Mouse (Mus musculus) gastrocnemius, postnatal 10 days (tissue): ENCODE measurements at regions not wholly inside any gene's neighbourhood (a gene's known extent, or its start where the extent isn't known, plus 50 kb on each side); places are given as distances from the start of the nearest gene placed in this dataset.
"Not testable (repeated sequence)": the region's sequence is repeated elsewhere in the genome, so short reads cannot be mapped to it uniquely, and the experiment has no call there.

Source experiments
- DNase-seq: peaks from one replicate; pipeline ENCODE4 v3.0.0; 2021; ENCODE audit warnings: mixed read lengths

DNA sequence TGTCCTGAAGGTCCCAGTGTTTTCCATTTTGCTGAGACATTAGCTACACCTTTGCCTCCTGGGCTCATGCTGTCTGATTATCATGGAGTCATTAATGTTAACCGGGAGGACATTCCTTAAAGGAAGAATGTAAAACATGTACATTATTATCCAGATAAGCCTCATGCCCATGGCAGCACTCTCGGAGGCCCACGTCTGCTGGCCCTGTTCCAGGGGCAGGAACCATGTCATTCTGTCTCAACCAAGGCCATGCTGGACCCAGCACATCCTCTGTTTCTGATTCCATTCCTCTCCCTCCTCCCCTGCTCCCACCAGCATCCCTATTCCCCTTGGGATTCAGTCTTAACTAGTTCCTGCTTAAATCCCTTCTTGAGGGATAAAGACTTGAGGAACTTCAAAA is 139.1 kb downstream of the Sptssa start:
- DNase-seq, result no peak

GRCm38 (mm10) chr12:54516463-54516862 is 139.9 kb downstream of the Sptssa start:
- no peak for DNase-seq

GRCm38 (mm10) chr12:54516039-54516438 is 140.3 kb downstream of the Sptssa start:
- not testable (repeated sequence) for DNase-seq

GRCm38 (mm10) chr12:54509903-54510302 is 146.5 kb downstream of the Sptssa start:
- DNase-seq, result no peak

- no peak for DNase-seq
Measured at GRCm38 (mm10) chr12:54502775-54503174, 153.6 kb downstream of the Sptssa start.

DNA sequence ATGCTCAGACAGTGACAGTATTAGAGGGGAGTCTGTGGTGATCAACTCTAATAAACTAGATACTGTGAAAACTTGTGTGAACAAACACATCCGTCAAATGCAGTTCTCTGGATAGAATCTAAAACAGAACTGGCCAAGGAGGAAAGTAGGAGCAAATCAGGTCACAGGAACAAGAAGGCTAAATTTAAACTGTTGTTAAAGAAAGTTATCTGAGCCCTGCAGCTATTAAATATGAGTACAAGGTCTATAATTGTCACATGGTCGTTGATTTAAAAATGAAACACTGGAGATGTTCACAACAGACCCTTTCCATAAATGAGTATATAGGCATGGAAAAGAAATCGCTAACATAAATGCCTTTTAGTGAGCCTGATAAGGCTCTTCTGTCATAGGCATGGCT is 156.4 kb downstream of the Sptssa start:
- DNase-seq, result no peak

DNA sequence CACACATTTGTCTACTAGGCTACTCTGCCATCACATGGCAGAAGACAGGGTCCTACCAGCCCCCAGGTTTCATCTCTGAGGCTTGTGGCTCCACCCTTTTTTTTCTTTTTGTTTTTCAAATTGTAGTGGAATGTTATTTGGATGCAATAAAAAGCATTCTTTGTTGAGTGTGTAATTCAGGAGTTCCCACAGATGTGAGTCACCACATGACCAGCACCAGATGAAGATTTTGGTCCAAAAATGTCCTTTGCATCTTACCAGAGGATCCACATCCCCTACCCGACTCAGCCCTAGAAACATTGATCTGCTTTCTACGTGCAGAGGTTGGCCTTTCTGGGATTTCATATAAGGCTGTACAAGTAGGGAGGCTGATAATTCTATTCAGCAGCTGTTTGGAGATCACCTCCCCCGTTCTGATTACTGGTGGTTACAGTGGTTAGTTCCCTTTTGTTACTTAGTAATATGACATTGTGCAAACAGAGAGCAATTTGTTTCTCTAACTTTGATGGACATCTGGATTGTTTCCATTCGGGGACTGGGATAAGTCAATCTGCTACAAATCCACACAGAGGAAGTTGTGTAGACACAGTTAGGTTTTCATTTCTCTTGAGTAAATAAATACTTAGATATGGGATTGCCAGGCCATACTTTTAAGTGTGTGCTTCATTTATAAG is 160.5 kb downstream of the Sptssa start:
- no peak for DNase-seq

DNA sequence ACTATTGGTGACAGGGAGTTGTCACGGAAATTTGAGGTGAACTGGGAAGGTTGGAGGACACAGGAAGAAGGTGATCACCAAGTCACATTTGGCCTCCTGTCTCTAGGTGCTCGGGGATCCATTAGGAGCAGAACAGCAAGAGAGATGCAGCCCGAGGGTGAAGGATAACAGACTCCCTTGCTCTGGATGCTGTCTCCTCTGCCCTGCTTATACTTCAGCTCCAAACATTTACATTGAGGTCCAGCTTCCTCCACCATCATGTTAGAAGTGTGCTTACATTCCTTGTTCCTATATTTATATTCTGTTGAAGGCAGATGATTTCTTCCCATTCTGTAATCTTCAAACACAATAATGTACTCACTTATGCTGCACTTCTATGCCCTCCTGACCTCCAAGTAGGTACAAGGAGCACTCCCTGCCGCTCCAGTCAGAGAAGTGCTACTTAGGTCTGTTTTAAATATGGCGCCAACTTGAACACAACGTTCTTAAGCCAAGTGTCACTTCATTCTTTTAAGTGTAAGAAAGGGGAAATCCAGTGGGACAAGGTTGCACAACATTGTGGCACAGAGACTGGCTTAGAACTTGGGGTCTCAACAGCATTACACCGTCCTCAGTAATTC is 161.5 kb downstream of the Sptssa start:
- no peak for DNase-seq

DNA sequence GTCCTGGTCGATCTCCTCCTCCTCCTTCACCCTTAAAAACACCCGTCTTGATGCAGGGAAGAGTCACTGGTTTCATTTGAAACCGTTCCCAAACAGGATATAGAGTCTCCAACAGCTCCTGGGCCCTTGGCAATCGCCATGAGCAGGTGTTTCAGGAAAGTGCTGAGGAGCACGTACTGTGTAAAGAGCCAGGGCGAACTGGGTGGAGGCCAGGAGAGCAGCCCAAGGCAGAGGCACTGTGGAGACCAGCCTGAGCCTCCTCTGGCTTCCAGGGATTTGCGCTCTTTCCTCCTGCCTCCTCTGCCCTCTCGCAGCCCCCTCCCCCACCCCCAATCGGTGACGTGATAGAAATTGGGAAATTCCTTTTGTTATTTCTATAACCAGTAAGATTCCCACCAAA is 163.6 kb downstream of the Sptssa start:
- DNase-seq, result peak; percentile 62

DNA sequence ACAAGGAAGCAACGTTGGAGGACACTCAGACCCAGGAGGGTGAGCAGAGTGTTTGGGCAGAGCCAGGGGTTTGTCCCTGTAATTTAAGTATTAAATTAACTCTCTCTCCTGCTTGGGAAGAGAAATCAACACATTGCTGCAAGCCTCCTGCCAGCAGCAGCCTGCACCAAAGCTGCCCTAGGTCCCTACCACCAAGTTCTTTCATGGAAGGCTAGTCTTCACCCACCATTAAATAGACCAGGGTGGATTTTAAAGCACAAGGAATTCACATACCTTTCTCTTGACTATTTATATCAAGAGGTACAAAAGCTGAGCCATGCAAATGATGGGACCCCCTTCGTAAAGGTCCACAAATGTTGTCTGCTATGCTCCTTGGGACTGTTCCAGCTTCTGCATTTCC is 165.9 kb downstream of the Sptssa start:
- DNase-seq, result no peak

DNA sequence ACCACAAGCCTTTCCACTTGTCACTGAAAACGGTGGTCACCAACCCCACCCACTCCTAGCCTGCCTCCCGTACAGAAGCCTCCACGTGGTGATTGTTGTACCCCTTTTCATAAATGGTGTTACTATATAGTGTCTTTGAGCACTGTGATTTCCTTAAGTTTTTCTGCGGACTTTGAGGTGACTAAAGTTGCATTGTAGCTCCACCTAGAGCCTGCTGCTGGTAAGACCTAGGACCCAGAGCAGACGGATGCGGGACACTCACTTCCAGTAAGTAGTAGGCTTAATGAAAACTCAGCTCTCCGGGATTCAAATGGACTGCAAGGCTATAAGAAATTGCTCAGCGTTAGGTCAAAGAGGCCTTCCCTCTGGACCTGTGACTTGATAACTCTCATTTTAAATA is 166.7 kb downstream of the Sptssa start:
- peak; percentile 66 for DNase-seq

- no peak for DNase-seq
Measured at GRCm38 (mm10) chr12:54487689-54488088, 168.7 kb downstream of the Sptssa start.

GRCm38 (mm10) chr12:54482020-54482419 is 174.4 kb downstream of the Sptssa start:
- no peak for DNase-seq

DNA sequence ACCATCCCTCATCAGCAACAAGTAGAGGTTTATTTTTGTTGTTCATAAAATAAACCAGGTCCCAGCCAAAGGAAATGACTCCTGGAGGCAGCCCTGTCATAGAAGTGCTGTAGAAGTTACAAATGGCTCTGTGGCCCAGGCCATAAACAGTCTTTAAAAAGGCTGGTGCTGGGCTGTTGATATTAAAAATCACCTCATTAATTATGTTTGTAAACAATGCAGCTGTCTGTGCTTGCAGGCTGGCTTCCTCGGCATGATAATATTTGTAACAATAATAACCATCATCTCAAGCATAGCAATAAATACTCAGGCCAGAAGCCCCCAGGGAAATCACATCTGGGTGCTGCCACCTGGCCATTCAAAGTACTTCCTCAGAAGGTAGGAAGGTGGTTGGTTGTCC is 176.5 kb downstream of the Sptssa start:
- DNase-seq, result no peak

- no peak for DNase-seq
Measured at GRCm38 (mm10) chr12:54472881-54473280, 183.5 kb downstream of the Sptssa start.

GRCm38 (mm10) chr12:54472407-54472806 is 184.0 kb downstream of the Sptssa start:
- no peak for DNase-seq

DNA sequence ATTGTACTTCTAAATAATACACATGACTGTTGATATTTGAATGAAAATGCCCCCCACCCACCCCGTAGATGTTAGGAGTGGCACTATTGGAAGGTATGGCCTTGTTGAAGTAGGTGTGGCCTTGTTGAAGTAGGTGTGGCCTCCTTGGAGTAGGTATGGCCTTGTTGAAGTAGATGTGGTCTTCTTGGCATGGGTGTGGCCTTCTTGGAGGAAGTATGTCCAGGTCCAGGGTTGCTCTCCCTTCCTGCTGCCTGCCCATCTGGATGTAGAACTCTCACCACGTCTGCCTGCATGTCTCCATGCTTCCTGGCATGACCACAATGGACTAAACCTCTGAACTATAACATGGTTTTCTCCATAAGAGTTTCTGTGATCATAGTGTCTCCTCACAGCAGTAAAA is 188.7 kb downstream of the Sptssa start:
- DNase-seq, result no peak

- no peak for DNase-seq
Measured at GRCm38 (mm10) chr12:54463806-54464205, 192.6 kb downstream of the Sptssa start.

DNA sequence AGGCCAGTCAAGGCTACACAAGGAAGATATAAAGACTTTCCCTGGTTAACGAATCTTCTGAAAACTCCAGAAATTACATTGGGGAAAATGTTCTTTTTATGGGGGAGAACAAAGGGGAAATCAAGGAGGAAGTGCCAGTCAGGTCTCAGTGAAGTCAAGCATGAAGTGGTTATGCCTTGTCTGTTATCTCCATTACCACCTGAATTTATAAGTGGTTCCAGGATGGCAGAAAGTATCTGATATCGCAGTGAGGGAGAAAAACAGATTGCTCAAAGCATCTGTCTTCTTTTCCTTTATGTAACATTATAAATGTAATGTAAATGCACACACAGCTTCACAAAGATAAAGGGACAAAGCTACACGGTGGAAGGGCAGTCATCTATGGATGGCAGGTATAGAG is 195.0 kb downstream of the Sptssa start:
- no peak for DNase-seq

- DNase-seq, result peak; percentile 21
Measured at GRCm38 (mm10) chr12:54460135-54460523, 196.2 kb downstream of the Sptssa start.

- no peak for DNase-seq
Measured at GRCm38 (mm10) chr12:54459462-54460134, 196.8 kb downstream of the Sptssa start.

GRCm38 (mm10) chr12:54456731-54457130 is 199.6 kb downstream of the Sptssa start:
- no peak for DNase-seq

- no peak for DNase-seq
Measured at GRCm38 (mm10) chr12:54454606-54455005, 201.8 kb downstream of the Sptssa start.

GRCm38 (mm10) chr12:54453343-54453742 is 203.0 kb downstream of the Sptssa start:
- no peak for DNase-seq
